In the genomic region with DNA sequence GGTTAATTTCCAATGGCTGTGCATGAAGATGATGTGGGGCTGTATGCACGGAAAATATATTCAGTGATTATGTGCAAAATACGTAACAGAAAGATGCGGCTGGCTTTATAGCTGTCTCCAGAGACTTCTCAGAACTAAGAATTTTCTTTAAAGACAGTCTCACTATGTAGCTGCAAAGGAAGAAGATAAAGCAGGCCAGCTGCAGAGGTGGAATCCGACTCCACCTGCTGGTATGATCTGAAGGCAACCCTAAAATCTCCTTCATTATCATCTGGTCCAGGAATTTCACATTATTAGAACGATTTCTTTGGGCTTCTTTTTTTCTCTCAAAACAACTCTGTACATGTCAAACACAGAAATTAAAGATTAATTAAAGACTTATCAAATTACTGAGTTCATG, we compare ENCODE assay signal across 10 mouse cellular contexts.
DNase-seq lines count a peak whose midpoint lies in the region; ATAC-seq and TF ChIP-seq lines count a peak whose summit lies in the region.
"Had no signal": no experiment of that assay in that cellular context is flagged by ENCODE, and none has a peak within 500 bp of the region (broad histone marks: within the 10 kb centered on the region; RNA-seq: fewer than 3 reads in every experiment).

No protein-coding gene starts in this region.

- no peak overlapping the region for H3K27ac ChIP-seq in forebrain, embryonic 13.5 days
- no peak overlapping the region for H3K27ac ChIP-seq in forebrain, embryonic 11.5 days (ENCODE audit: low read depth, low read length)
- H3K27ac ChIP-seq in lung, postnatal 0 days (ENCODE audit: low read length): no peak overlapping the region
- H3K27ac ChIP-seq in midbrain, postnatal 0 days (ENCODE audit: low read depth, low read length): no peak overlapping the region
- H3K27ac ChIP-seq: stomach, embryonic 15.5 days had no signal

- H3K36me3 ChIP-seq in forebrain, embryonic 13.5 days (ENCODE audit: poor library complexity, severe bottlenecking): no peaks in the 10 kb centered on the region
- H3K36me3 ChIP-seq in forebrain, embryonic 11.5 days (ENCODE audit: control insufficient read depth, insufficient read depth, low read length): no peaks in the 10 kb centered on the region
- H3K36me3 ChIP-seq in lung, postnatal 0 days (ENCODE audit: insufficient read depth, low read length): no peaks in the 10 kb centered on the region
- H3K36me3 ChIP-seq in midbrain, postnatal 0 days (ENCODE audit: insufficient read depth, low read length): peaks cover 5% of the 10 kb centered on the region; the same call in 1 of the 2 replicates
- H3K36me3 ChIP-seq: G1E; stomach, embryonic 15.5 days had no signal

- peak; percentile 36 for TF ChIP-seq CTCF in lung, postnatal 0 days (IDR thresholded peaks at IDR 0.05)
- peak; percentile 86 for TF ChIP-seq CTCF in midbrain, postnatal 0 days (IDR thresholded peaks at IDR 0.05)

- peak; percentile 57; the same call in 1 of the 2 replicates for ATAC-seq in forebrain, embryonic 13.5 days
- no peak for ATAC-seq in forebrain, embryonic 11.5 days (replicated peaks; ENCODE audit: low FRiP score)
- ATAC-seq in lung, postnatal 0 days: no peak
- ATAC-seq in midbrain, postnatal 0 days (ENCODE audit: low FRiP score): peak; percentile 75

- no peaks in the 10 kb centered on the region for H3K27me3 ChIP-seq in forebrain, embryonic 13.5 days
- H3K27me3 ChIP-seq in forebrain, embryonic 11.5 days (ENCODE audit: control insufficient read depth, insufficient read depth, low read length): no peaks in the 10 kb centered on the region
- no peaks in the 10 kb centered on the region for H3K27me3 ChIP-seq in lung, postnatal 0 days (replicated peaks; ENCODE audit: insufficient read depth, low read length)
- no peaks in the 10 kb centered on the region for H3K27me3 ChIP-seq in midbrain, postnatal 0 days (ENCODE audit: insufficient read depth, low read length)
- H3K27me3 ChIP-seq: stomach, embryonic 15.5 days had no signal

- H3K4me3 ChIP-seq in forebrain, embryonic 13.5 days: no peak overlapping the region
- no peak overlapping the region for H3K4me3 ChIP-seq in forebrain, embryonic 11.5 days (ENCODE audit: low read depth, low read length)
- no peak overlapping the region for H3K4me3 ChIP-seq in lung, postnatal 0 days (ENCODE audit: low read depth, low read length)
- no peak overlapping the region for H3K4me3 ChIP-seq in midbrain, postnatal 0 days (ENCODE audit: low read depth, low read length)
- H3K4me3 ChIP-seq: stomach, embryonic 15.5 days had no signal

- no peaks in the 10 kb centered on the region for H3K9me3 ChIP-seq in forebrain, embryonic 13.5 days (replicated peaks)
- no peaks in the 10 kb centered on the region for H3K9me3 ChIP-seq in forebrain, embryonic 11.5 days (ENCODE audit: control insufficient read depth, low read length)
- H3K9me3 ChIP-seq in lung, postnatal 0 days (ENCODE audit: low read length): no peaks in the 10 kb centered on the region
- no peaks in the 10 kb centered on the region for H3K9me3 ChIP-seq in midbrain, postnatal 0 days (ENCODE audit: low read length)
- H3K9me3 ChIP-seq: G1E; stomach, embryonic 15.5 days had no signal

- no peak for DNase-seq in forebrain, embryonic 11.5 days (ENCODE audit: low spot score)
- no peak for DNase-seq in lung, postnatal 0 days (ENCODE audit: low spot score)
- DNase-seq in lung, postnatal 25 days (ENCODE audit: low spot score): no peak
- DNase-seq in brain, embryonic 18.5 days (ENCODE audit: low read depth, low spot score): peak; percentile 16
- peak; percentile 60 for DNase-seq in midbrain, postnatal 0 days (ENCODE audit: low spot score)
- no peak for DNase-seq in ovary, postnatal 36 days (ENCODE audit: low spot score)
- DNase-seq in kidney, adult 9 months: no peak

- TF ChIP-seq EP300 in lung, postnatal 0 days (IDR thresholded peaks at IDR 0.05): no peak

- 76% methylated on average over 5 of the region's 5 CpGs for WGBS in forebrain, embryonic 13.5 days
- WGBS in forebrain, embryonic 11.5 days: 76% methylated on average over 5 of the region's 5 CpGs
- 69% methylated on average over 5 of the region's 5 CpGs for WGBS in lung, postnatal 0 days
- 42% methylated on average over 5 of the region's 5 CpGs for WGBS in midbrain, postnatal 0 days

- H3K4me2 ChIP-seq in forebrain, embryonic 13.5 days: no peak overlapping the region
- no peak overlapping the region for H3K4me2 ChIP-seq in forebrain, embryonic 11.5 days (ENCODE audit: low read depth, low read length, severe bottlenecking)
- no peak overlapping the region for H3K4me2 ChIP-seq in lung, postnatal 0 days (replicated peaks; ENCODE audit: low read depth, low read length)
- no peak overlapping the region for H3K4me2 ChIP-seq in midbrain, postnatal 0 days (ENCODE audit: low read depth, low read length, poor library complexity, severe bottlenecking)
- H3K4me2 ChIP-seq: stomach, embryonic 15.5 days had no signal

- no peak overlapping the region for H3K9ac ChIP-seq in forebrain, embryonic 13.5 days
- no peak overlapping the region for H3K9ac ChIP-seq in forebrain, embryonic 11.5 days (ENCODE audit: low read length)
- H3K9ac ChIP-seq in lung, postnatal 0 days (replicated peaks; ENCODE audit: low read depth): no peak overlapping the region
- H3K9ac ChIP-seq in midbrain, postnatal 0 days (replicated peaks; ENCODE audit: low read length, poor library complexity, severe bottlenecking): no peak overlapping the region
- H3K9ac ChIP-seq: stomach, embryonic 15.5 days had no signal

- no peaks in the 10 kb centered on the region for H3K4me1 ChIP-seq in forebrain, embryonic 13.5 days
- no peaks in the 10 kb centered on the region for H3K4me1 ChIP-seq in forebrain, embryonic 11.5 days (replicated peaks; ENCODE audit: control insufficient read depth, insufficient read depth, low read length)
- H3K4me1 ChIP-seq in lung, postnatal 0 days (ENCODE audit: insufficient read depth, low read depth, low read length): no peaks in the 10 kb centered on the region
- H3K4me1 ChIP-seq in midbrain, postnatal 0 days (ENCODE audit: insufficient read depth, low read length): no peaks in the 10 kb centered on the region
- H3K4me1 ChIP-seq: stomach, embryonic 15.5 days had no signal

Comparison
In these comparisons a context has a peak if more than half of its experiments do, and no peak if none do; other contexts are left out.
1. ATAC-seq: peak in forebrain, embryonic 13.5 days (single experiment) and midbrain, postnatal 0 days (single experiment); none in forebrain, embryonic 11.5 days (single experiment) and lung, postnatal 0 days (single experiment).
2. DNase-seq: peak in brain, embryonic 18.5 days (single experiment) and midbrain, postnatal 0 days (single experiment); none in forebrain, embryonic 11.5 days (single experiment), lung, postnatal 0 days (single experiment), lung, postnatal 25 days (single experiment), ovary, postnatal 36 days (single experiment) and kidney, adult 9 months (single experiment).